Mouse (Mus musculus) right cerebral cortex, postnatal 25 days (tissue): ENCODE results near the gene Smtnl1.

Experiments used
- DNase-seq: peaks from one replicate; pipeline ENCODE4 v3.0.0; 2022

Gene Smtnl1

DNA sequence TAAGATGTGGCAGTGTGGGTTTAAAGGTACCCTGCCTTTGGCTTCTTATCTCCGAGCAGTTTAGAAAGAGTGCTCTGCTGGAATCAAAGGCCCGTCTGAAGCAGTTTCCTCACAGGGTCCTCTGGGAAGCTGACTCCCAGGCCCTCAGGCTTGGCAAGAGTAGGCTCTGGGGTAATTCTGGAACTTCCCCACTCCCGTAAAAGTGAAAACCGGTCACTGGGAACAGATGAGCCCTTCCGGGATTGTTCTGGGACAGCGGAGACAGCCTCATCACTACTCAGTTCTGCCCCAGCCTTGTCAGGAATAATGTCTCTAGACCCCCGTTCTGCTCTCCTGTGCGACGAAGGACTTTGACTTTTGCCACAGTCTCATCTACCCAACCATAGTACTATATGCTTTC is 32.0 kb downstream of the Smtnl1 start:
- no peak for DNase-seq

DNA sequence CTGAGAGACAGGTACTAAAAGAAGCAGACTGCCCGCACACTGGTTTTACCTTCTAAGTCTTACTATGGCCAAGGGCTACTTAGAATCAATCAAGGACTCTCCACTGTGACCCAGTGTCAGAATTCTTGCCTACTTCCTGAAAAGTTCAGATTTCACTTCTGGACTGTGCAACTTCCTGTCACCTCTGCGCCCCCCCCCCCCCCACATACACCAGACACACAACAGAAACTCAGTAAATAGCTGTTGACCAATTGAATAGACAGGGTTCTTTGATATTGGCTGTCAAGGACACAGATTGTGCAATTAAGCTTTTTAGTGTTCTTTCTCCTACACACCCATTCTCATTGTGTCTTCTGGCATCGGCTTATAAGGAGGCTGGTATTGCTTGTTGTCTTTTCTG is 34.1 kb downstream of the Smtnl1 start:
- no peak for DNase-seq

DNA sequence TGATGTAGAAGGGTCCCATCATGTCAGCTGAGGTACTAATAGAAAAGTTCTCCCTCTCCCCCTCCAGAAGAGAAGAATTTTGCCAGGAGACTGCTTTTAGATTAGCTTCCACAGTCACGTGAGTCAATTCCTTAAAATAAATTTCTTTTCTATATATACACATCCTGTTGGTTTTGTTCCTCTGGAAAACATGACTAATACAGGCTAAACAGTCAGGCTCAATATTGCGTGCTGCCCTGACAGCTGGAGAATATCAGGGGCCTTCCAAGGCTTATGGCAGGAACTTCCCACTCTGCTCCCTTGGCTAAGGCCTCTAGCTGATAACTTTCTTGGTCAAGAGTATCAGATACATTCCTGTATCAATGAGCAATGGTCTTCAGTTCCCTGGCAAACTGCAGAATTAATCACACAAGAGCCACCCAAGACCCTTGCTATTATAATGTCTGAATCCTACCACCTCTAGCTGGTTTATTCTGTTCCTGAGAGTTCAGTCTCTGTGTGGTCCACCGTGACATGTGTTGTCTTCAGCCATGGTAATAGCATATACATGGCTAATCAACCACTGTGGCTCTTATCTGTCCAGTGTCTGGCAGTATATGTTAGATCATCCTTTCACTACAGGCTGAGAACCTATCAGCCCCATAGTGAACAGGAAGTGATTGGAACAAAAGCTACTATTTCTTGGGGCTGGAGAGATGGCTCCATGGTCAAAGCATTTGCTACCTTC is 38.4 kb downstream of the Smtnl1 start:
- no peak for DNase-seq

DNA sequence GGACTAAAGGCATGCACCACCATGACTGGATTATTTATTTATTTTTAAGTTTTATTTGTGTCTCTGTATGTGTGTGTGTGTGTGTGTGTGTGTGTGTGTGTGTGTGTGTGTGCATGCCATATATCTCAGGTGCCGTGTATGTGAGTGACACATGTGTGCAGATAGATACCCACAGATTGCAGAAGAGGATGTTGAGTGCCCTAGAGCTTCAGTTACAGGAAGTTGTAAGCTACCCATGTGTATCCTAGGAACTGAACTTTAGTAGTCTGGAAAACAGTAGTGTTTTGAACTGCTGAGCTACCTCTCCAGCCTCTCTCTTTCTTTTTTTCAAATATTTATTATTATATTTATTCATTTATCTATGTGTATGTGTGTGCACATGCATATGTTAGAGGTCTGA is 39.1 kb downstream of the Smtnl1 start:
- DNase-seq: no peak

DNA sequence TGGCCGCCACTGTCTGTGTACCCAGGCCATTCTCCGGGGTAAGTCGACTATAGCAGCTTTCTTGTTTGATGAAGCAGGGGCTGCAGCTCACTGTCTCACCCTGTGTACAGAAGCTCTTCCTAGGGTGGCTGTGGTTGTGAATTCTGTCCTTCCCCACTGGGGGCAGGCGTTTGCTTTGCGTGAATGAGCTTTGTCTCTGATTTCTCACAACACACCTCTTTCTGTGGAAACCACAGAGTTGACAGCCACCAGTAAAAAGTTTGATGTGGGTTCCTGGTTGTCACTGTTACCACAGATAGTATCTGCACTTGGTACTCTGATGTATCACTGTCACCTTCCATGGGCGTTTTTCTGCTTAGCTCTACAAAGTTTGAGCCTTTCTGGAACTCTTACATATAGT is 43.2 kb downstream of the Smtnl1 start:
- DNase-seq: no peak

- DNase-seq: no peak
Measured at GRCm38 (mm10) chr2:84777706-84778105, 44.7 kb downstream of the Smtnl1 start.

DNA sequence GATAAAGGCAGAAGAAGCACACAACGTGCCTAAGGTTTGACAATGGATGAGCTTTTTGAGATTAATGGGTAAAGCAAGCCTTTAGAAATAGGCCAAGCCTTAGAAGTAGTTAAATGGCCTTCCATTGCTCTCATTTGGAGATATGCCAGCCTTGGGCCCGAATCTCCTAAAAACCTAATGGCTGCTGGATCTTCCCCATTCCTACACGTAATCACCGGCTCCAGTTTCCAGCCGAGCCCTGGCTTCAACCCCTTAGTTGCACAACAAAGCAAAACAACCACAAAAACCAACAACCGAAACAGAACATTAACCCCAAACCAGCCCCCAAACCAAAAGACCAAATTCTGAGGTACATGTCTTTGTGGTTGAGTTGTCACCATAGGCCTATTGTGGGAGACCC is 46.8 kb downstream of the Smtnl1 start:
- DNase-seq: no peak

DNA sequence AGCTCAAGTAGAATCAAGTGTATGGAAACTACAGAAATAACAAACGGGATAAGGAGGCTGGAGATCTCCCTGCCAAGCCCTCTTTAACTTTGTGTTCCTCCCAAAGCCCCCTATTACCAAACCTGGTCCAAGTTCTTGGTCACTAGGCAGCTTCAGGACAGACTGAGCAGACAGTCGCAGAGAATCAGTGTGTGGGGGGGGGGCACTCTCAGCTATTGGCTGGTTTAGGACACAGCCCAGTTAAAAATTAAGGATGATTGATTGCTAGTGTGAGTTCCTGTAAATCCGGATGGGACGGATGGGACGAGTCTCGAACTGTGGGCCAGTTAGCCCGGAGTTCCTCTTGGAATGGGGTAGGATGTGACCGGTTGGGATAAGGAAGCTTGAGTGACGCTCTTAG is 47.2 kb downstream of the Smtnl1 start, which contains the start of gene Serping1:
Gene Serping1, minus strand, starts transcription at position 204 of the 400 bp plus-strand sequence.
- no peak for DNase-seq

DNA sequence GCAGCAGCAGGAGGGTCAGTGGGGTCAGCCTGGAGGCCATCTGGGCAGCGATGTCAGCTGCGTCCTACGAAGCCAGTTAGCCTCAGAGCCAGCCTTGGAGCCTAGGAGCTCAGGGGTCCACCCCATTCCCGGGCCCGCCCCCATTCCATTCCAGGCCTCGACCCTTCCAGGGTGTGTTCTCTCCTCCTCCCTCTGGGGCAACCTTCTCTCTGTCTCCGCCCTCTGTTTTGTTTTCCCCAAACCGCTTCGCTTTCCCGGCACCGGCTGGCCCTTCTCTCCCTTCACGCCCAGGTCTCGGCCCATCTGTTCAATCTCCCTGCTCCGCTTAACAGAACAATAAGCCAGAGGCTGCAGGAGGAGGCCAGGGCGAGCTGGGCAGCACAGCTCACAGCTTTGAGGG is 47.7 kb downstream of the Smtnl1 start:
- no peak for DNase-seq

GRCm38 (mm10) chr2:84773195-84773594 is 49.3 kb downstream of the Smtnl1 start:
- no peak for DNase-seq

GRCm38 (mm10) chr2:84772454-84772853 is 50.0 kb downstream of the Smtnl1 start:
- no peak for DNase-seq

DNA sequence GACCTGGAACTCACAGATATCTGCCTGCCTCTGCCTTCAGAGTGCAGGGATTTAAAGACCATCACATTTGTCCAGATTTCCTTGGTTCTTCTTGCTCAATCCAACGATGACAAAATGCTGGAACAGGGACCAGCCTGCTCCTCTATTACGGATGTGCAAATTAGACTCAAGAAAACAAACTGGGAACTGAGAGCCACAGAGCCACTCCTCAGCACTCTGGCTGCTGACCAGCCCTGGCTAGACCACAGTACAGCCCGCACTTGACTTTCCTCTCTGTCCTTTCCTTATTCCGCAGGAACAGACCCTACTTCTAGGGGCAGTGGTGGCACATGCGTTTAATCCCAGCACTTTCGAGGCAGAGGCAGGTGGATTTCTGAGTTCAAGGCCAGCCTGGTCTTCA is 52.0 kb downstream of the Smtnl1 start:
- DNase-seq: no peak

- no peak for DNase-seq
Measured at GRCm38 (mm10) chr2:84762818-84763217, 59.6 kb downstream of the Smtnl1 start.

GRCm38 (mm10) chr2:84762295-84762694 is 60.2 kb downstream of the Smtnl1 start:
- DNase-seq: no peak

GRCm38 (mm10) chr2:84761840-84762239 is 60.6 kb downstream of the Smtnl1 start:
- no peak for DNase-seq

- DNase-seq: no peak
Measured at GRCm38 (mm10) chr2:84761309-84761708, 61.1 kb downstream of the Smtnl1 start.
